Mouse (Mus musculus) spleen, adult 2 months (tissue): Measurements from ENCODE around the gene Tmem74b.

Experiments
- CTCF ChIP-seq: fragments of 200-500 bp; IDR thresholded peaks from 2 replicates; pipeline ENCODE4 v1.5.1; 2011; ENCODE audit warnings: mild to moderate bottlenecking, inconsistent platforms; ENCODE audit not compliant: insufficient read depth, insufficient read length, insufficient replicate concordance; ENCODE audit errors: extremely low read depth
- POLR2A ChIP-seq: fragments of 200-500 bp; IDR thresholded peaks from 2 replicates; pipeline ENCODE4 v1.6.1; 2011; ENCODE audit warnings: low read depth, low read length, inconsistent platforms

DNA sequence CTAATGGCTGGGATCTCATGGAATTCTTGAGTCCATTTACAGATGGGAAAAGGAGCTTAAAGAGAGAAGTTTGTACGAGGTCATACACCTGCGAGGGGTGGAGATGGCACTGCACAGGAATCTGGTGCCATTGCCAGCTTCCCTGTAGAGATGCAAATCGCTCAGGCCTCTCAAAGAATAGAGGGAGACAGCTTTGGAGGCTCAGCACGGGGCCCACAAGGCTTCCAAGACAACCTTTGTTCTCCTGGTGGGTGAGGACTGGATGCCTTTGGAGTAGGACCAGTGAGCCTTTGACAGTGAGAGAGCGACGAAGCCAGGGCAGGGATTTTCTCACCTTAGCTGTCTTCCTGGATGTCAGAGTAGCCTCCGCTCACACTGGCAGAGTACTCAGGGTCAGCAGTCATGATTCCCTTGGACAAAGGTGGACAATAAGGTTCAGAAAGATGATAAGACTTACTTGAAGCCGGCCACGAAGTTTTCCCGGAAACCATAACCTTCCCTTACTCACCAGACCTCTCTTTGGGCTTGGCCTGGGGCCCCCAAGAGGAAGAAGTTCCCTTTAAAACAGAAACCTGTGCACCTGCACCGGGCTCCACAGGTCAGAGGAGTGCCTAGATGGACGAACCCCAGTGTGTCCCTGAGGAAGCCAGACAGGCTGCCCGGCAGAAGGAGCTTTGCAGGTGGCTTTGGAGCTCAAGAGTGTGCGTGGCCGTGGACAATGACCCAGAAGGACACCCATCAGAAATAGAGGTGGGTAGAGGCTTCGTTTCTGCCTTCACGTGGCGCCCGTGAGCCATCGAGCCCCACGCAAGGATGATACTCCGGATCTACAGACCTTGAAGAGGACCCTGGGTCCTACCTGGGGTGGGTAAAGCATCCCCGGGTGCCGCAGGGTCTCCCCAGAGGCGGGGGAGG lies at the start of gene Tmem74b:
- TF ChIP-seq CTCF = no peak
- no peak for TF ChIP-seq POLR2A
